Mouse (Mus musculus): Measurements from ENCODE around the gene Zranb3.

- TF ChIP-seq CTCF (IDR thresholded peaks at IDR 0.05; ENCODE audit: low read depth) (no peak), EP300 (optimal IDR thresholded peaks at IDR 0.05) (no peak)
Measured at GRCm38 (mm10) chr1:128082800-128083199, 20.0 kb downstream of the Zranb3 start.
